Mouse (Mus musculus): ENCODE results near the gene Kif7. TPM values are rescaled to one million over a fixed set of nuclear protein-coding genes. Genes with fewer than 3 reads are reported as not detected.

Kif7 gene
- polyA plus RNA-seq, 1 experiment from 2014 or later: 3.7 TPM

DNA sequence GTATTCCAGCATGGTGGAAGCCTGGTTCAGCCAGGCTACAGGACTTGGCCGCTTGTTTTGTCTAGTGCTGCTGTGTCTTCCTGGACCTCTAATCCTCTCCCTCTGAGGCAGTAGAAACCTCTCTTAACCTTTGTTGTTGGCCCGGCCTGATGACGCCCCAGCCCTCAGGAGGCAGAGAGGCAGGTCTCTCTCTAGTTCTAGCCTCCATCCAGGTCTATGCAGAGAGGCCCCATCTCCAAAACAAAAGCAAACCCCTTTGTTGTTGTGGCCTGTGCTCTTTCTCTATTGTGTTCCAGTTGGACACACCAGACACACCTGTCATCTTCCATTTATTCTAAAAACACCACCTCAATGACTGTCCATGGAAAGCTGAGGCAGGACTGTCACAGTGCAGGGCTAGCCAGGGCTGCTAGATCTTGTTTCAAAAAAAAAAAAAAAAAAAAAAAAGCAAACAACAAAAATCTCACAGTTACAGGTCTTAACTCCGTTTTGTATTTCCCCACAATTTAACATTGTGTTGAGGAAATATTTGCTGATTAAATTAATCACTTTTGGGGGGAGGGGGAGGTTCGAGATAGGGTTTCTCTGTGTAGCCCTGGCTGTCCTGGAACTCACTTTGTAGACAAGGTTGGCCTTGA is 54.1 kb downstream of the Kif7 start:
- no peak overlapping the region for H3K27ac ChIP-seq
- H3K9ac ChIP-seq (ENCODE audit: low read depth, low read length): peak overlapping the region; percentile 55
- H3K9me3 ChIP-seq (replicated peaks; ENCODE audit: low read length): no peaks in the 10 kb centered on the region
- WGBS: 15% methylated on average over 5 of the region's 5 CpGs
- no peak for TF ChIP-seq CTCF (IDR thresholded peaks at IDR 0.05; ENCODE audit: low read depth)
- peak overlapping the region; percentile 88 for H3K4me3 ChIP-seq (replicated peaks; ENCODE audit: low read depth, low read length)
- H3K4me2 ChIP-seq (ENCODE audit: low read length): peak overlapping the region; percentile 91
- peaks cover 3% of the 10 kb centered on the region; the same call in 1 of the 2 replicates for H3K4me1 ChIP-seq (replicated peaks; ENCODE audit: insufficient read depth, low read length)
- DNase-seq (ENCODE audit: low spot score) (no peak), ATAC-seq (replicated peaks; ENCODE audit: low FRiP score, low read depth) (no peak)
- no peaks in the 10 kb centered on the region for H3K27me3 ChIP-seq (ENCODE audit: insufficient read depth, low read length)
- no peaks in the 10 kb centered on the region for H3K36me3 ChIP-seq (ENCODE audit: insufficient read depth, low read length)

- H3K9ac ChIP-seq (ENCODE audit: low read depth, low read length): peak overlapping the region; percentile 55
- H3K4me3 ChIP-seq (replicated peaks; ENCODE audit: low read depth, low read length): peak overlapping the region; percentile 88
- WGBS: under 1% methylated on average over 72 of the region's 73 CpGs
- peak; percentile 20 for DNase-seq (ENCODE audit: low spot score)
- peak; percentile 21 for ATAC-seq (replicated peaks; ENCODE audit: low FRiP score, low read depth)
- H3K9me3 ChIP-seq (replicated peaks; ENCODE audit: low read length): no peaks in the 10 kb centered on the region
- H3K4me1 ChIP-seq (replicated peaks; ENCODE audit: insufficient read depth, low read length): peaks cover 3% of the 10 kb centered on the region; the same call in 1 of the 2 replicates
- peak overlapping the region; percentile 91 for H3K4me2 ChIP-seq (ENCODE audit: low read length)
- no peaks in the 10 kb centered on the region for H3K27me3 ChIP-seq (ENCODE audit: insufficient read depth, low read length)
- TF ChIP-seq CTCF (IDR thresholded peaks at IDR 0.05; ENCODE audit: low read depth): no peak
- 0 out of 2 replicates have a peak overlapping the region, but pooled peaks have one; percentile 1 for H3K27ac ChIP-seq
- H3K36me3 ChIP-seq (ENCODE audit: insufficient read depth, low read length): no peaks in the 10 kb centered on the region
Measured at GRCm38 (mm10) chr7:79660291-79661150, 55.0 kb downstream of the Kif7 start.

GRCm38 (mm10) chr7:79659578-79660290 is 55.8 kb downstream of the Kif7 start, which contains the start of gene Ticrr:
Ticrr (plus strand) TSS chr7:79660196.
- ATAC-seq (replicated peaks; ENCODE audit: low FRiP score, low read depth) (peak; percentile 100), DNase-seq (ENCODE audit: low spot score) (peak; percentile 100)
- under 1% methylated on average over 39 of the region's 39 CpGs for WGBS
- H3K4me2 ChIP-seq (ENCODE audit: low read length): peak within 1 kb of the TSS; percentile 91
- 0 out of 2 replicates have a peak within 1 kb of the TSS, but pooled peaks have one; percentile 1 for H3K27ac ChIP-seq
- peak within 1 kb of the TSS; percentile 88 for H3K4me3 ChIP-seq (replicated peaks; ENCODE audit: low read depth, low read length)
- no peaks in the 10 kb centered on the region for H3K9me3 ChIP-seq (replicated peaks; ENCODE audit: low read length)
- H3K4me1 ChIP-seq (replicated peaks; ENCODE audit: insufficient read depth, low read length): peaks cover 3% of the 10 kb centered on the region; the same call in 1 of the 2 replicates
- TF ChIP-seq CTCF (IDR thresholded peaks at IDR 0.05; ENCODE audit: low read depth): no peak
- peak within 1 kb of the TSS; percentile 55 for H3K9ac ChIP-seq (ENCODE audit: low read depth, low read length)
- H3K36me3 ChIP-seq (ENCODE audit: insufficient read depth, low read length): no peaks in the 10 kb centered on the region
- no peaks in the 10 kb centered on the region for H3K27me3 ChIP-seq (ENCODE audit: insufficient read depth, low read length)

GRCm38 (mm10) chr7:79654586-79654985 is 60.9 kb downstream of the Kif7 start:
- H3K27ac ChIP-seq: no peak overlapping the region
- no peaks in the 10 kb centered on the region for H3K36me3 ChIP-seq (ENCODE audit: insufficient read depth, low read length)
- ATAC-seq (replicated peaks; ENCODE audit: low FRiP score, low read depth) (no peak), DNase-seq (ENCODE audit: low spot score) (no peak)
- no peak overlapping the region for H3K4me2 ChIP-seq (ENCODE audit: low read length)
- H3K9me3 ChIP-seq (replicated peaks; ENCODE audit: low read length): no peaks in the 10 kb centered on the region
- 62% methylated on average over 1 of the region's 1 CpGs for WGBS
- no peaks in the 10 kb centered on the region; the same call in 1 of the 2 replicates for H3K4me1 ChIP-seq (replicated peaks; ENCODE audit: insufficient read depth, low read length)
- TF ChIP-seq CTCF (IDR thresholded peaks at IDR 0.05; ENCODE audit: low read depth): no peak
- H3K9ac ChIP-seq (ENCODE audit: low read depth, low read length): no peak overlapping the region
- no peak overlapping the region for H3K4me3 ChIP-seq (replicated peaks; ENCODE audit: low read depth, low read length)
- no peaks in the 10 kb centered on the region for H3K27me3 ChIP-seq (ENCODE audit: insufficient read depth, low read length)

- Histone ChIP-seq H3K4me1 (replicated peaks; ENCODE audit: insufficient read depth, low read length) (no peaks in the 10 kb centered on the region; the same call in 1 of the 2 replicates), H3K27ac (no peak overlapping the region), H3K4me2 (ENCODE audit: low read length) (no peak overlapping the region), H3K9me3 (replicated peaks; ENCODE audit: low read length) (no peaks in the 10 kb centered on the region), H3K27me3 (ENCODE audit: insufficient read depth, low read length) (no peaks in the 10 kb centered on the region), H3K36me3 (ENCODE audit: insufficient read depth, low read length) (no peaks in the 10 kb centered on the region), H3K9ac (ENCODE audit: low read depth, low read length) (no peak overlapping the region), H3K4me3 (replicated peaks; ENCODE audit: low read depth, low read length) (no peak overlapping the region)
- no peak for DNase-seq (ENCODE audit: low spot score)
- TF ChIP-seq CTCF (IDR thresholded peaks at IDR 0.05; ENCODE audit: low read depth): no peak
- ATAC-seq (replicated peaks; ENCODE audit: low FRiP score, low read depth): no peak
- 68% methylated on average over 1 of the region's 1 CpGs for WGBS
Measured at GRCm38 (mm10) chr7:79654185-79654584, 61.3 kb downstream of the Kif7 start.

GRCm38 (mm10) chr7:79649005-79649404 is 66.5 kb downstream of the Kif7 start:
- Histone ChIP-seq H3K27ac (no peak overlapping the region), H3K4me1 (replicated peaks; ENCODE audit: insufficient read depth, low read length) (no peaks in the 10 kb centered on the region), H3K4me3 (replicated peaks; ENCODE audit: low read depth, low read length) (no peak overlapping the region), H3K9me3 (replicated peaks; ENCODE audit: low read length) (no peaks in the 10 kb centered on the region), H3K36me3 (ENCODE audit: insufficient read depth, low read length) (no peaks in the 10 kb centered on the region), H3K9ac (ENCODE audit: low read depth, low read length) (no peak overlapping the region), H3K27me3 (ENCODE audit: insufficient read depth, low read length) (no peaks in the 10 kb centered on the region), H3K4me2 (ENCODE audit: low read length) (no peak overlapping the region)
- WGBS: 5% methylated on average over 3 of the region's 3 CpGs
- peak; percentile 87 for TF ChIP-seq CTCF (IDR thresholded peaks at IDR 0.05; ENCODE audit: low read depth)
- DNase-seq (ENCODE audit: low spot score) (peak; percentile 67), ATAC-seq (replicated peaks; ENCODE audit: low FRiP score, low read depth) (no peak)

Other genes with a start within 250 kb of the Kif7 start
- 22.6 and 22.8 TPM in 2 replicates for gene Polg, start 249.4 kb downstream of the Kif7 start, polyA plus RNA-seq (2015; fragmentation: Nextera tagmentation; extraction: Ambion mirVana)
- gene Rhcg, start 98.1 kb downstream of the Kif7 start, polyA plus RNA-seq (2015; fragmentation: Nextera tagmentation; extraction: Ambion mirVana): 117 and 135 TPM in 2 replicates
- 3.1 and 4.0 TPM in 2 replicates for gene Ticrr, start 55.5 kb downstream of the Kif7 start, polyA plus RNA-seq (2015; fragmentation: Nextera tagmentation; extraction: Ambion mirVana)
- gene Plin1, start 17.2 kb upstream of the Kif7 start, polyA plus RNA-seq (2015; fragmentation: Nextera tagmentation; extraction: Ambion mirVana): 0.19 and 0.61 TPM in 2 replicates
- 21.2 and 22.0 TPM in 2 replicates for gene Pex11a, start 27.4 kb upstream of the Kif7 start, polyA plus RNA-seq (2015; fragmentation: Nextera tagmentation; extraction: Ambion mirVana)
- gene Wdr93, start 27.4 kb upstream of the Kif7 start, polyA plus RNA-seq (2015; fragmentation: Nextera tagmentation; extraction: Ambion mirVana): 0.26 and 0.41 TPM in 2 replicates
- 0.09 TPM in 1 of 2 replicates, not detected in the other for gene Mesp1, start 78.1 kb upstream of the Kif7 start, polyA plus RNA-seq (2015; fragmentation: Nextera tagmentation; extraction: Ambion mirVana)
- gene Mesp2, start 95.0 kb upstream of the Kif7 start, polyA plus RNA-seq (2015; fragmentation: Nextera tagmentation; extraction: Ambion mirVana): 0.45 and 0.48 TPM in 2 replicates
- gene Anpep, start 145.3 kb upstream of the Kif7 start, polyA plus RNA-seq (2015; fragmentation: Nextera tagmentation; extraction: Ambion mirVana): 265 and 334 TPM in 2 replicates
- 31.5 and 37.7 TPM in 2 replicates for gene Ap3s2, start 204.9 kb upstream of the Kif7 start, polyA plus RNA-seq (2015; fragmentation: Nextera tagmentation; extraction: Ambion mirVana)
- 30.6 and 34.4 TPM in 2 replicates for gene Arpin, start 219.6 kb upstream of the Kif7 start, polyA plus RNA-seq (2015; fragmentation: Nextera tagmentation; extraction: Ambion mirVana)

All from kidney, postnatal 0 days (tissue).